Comparison of ENCODE assay signal across 19 mouse cellular contexts in the genomic region with DNA sequence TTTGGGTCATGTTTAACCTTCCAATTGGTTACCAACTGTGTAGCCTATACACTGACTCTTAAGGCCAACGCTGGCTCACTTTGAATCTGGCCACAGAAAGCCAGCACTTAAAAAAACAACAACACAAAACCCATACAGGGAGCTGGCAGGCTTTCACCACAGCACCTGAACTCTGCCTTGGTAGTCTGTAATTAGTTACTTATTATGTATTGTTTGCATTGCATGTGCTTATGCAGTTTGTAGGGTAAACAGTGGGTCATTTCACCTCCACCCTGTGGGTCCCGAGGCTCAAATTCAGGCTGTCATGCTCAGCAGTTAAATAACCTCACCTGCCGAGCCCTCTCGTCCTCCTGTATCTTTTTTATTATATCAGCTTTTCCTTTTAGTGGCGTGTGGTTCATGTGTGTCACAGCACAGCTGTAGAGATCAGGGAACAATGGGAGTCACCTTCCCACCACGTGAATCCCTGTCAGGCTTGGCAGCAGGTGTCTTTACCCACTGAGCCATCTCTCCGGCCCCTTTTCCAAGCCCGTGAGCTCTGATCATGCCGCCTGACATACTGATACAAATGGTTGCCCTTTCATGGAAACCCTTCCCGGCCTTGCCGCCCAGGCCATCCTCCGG. TPM values are rescaled to one million over a fixed set of nuclear protein-coding genes. Genes with fewer than 3 reads are reported as not detected.
DNase-seq lines count a peak whose midpoint lies in the region; ATAC-seq and TF ChIP-seq lines count a peak whose summit lies in the region.
"Had no signal": no experiment of that assay in that cellular context is flagged by ENCODE, and none has a peak within 500 bp of the region (broad histone marks: within the 10 kb centered on the region; RNA-seq: fewer than 3 reads in every experiment).

No protein-coding gene starts in this region.

- ATAC-seq in intestine, postnatal 0 days, result peak; percentile 82
- peak; percentile 69; the same call in 1 of the 2 replicates for ATAC-seq in kidney, embryonic 16.5 days (ENCODE audit: low FRiP score, low TSS enrichment)
- ATAC-seq in liver, embryonic 12.5 days, result peak; percentile 58
- peak; percentile 74 for ATAC-seq in stomach, embryonic 16.5 days (ENCODE audit: insufficient read depth, low FRiP score)
- ATAC-seq in forebrain, embryonic 13.5 days, result no peak
- ATAC-seq in midbrain, postnatal 0 days (ENCODE audit: low FRiP score), result no peak
- ATAC-seq: forebrain, embryonic 15.5 days had no signal

- H3K27me3 ChIP-seq in intestine, postnatal 0 days (replicated peaks; ENCODE audit: control insufficient read depth, insufficient read depth, low read length), result no peaks in the 10 kb centered on the region
- no peaks in the 10 kb centered on the region for H3K27me3 ChIP-seq in kidney, embryonic 16.5 days (ENCODE audit: insufficient read depth, low read length)
- H3K27me3 ChIP-seq in liver, embryonic 12.5 days (replicated peaks), result no peaks in the 10 kb centered on the region
- H3K27me3 ChIP-seq in stomach, embryonic 16.5 days (ENCODE audit: control insufficient read depth, insufficient read depth, low read length), result no peaks in the 10 kb centered on the region
- H3K27me3 ChIP-seq in forebrain, embryonic 13.5 days, result no peaks in the 10 kb centered on the region
- no peaks in the 10 kb centered on the region for H3K27me3 ChIP-seq in midbrain, postnatal 0 days (ENCODE audit: insufficient read depth, low read length)
- H3K27me3 ChIP-seq: forebrain, embryonic 15.5 days; limb, embryonic 15.5 days had no signal

- 35% methylated on average over 12 of the region's 12 CpGs for WGBS in intestine, postnatal 0 days
- 71% methylated on average over 12 of the region's 12 CpGs for WGBS in kidney, embryonic 16.5 days
- WGBS in liver, embryonic 12.5 days (ENCODE audit: insufficient replicate concordance), result 68% methylated on average over 12 of the region's 12 CpGs
- WGBS in stomach, embryonic 16.5 days, result 58% methylated on average over 12 of the region's 12 CpGs
- 82% methylated on average over 12 of the region's 12 CpGs for WGBS in forebrain, embryonic 13.5 days
- WGBS in midbrain, postnatal 0 days, result 83% methylated on average over 12 of the region's 12 CpGs

- no peak for DNase-seq in midbrain, postnatal 0 days (ENCODE audit: low spot score)
- no peak for DNase-seq in cerebellum, postnatal 25 days
- DNase-seq: adrenal gland, postnatal 25 days; cerebellum, adult 9-11 months; layer of hippocampus, adult 9-11 months; midbrain, embryonic 14.5 days; right cerebral cortex, postnatal 14 days; thymus, adult 18-20 months had no signal

- no peak for TF ChIP-seq CTCF in intestine, postnatal 0 days (IDR thresholded peaks at IDR 0.05; ENCODE audit: low read depth)
- no peak for TF ChIP-seq CTCF in midbrain, postnatal 0 days (IDR thresholded peaks at IDR 0.05)

- peaks cover 48% of the 10 kb centered on the region for H3K36me3 ChIP-seq in intestine, postnatal 0 days (ENCODE audit: control insufficient read depth, insufficient read depth)
- peaks cover 44% of the 10 kb centered on the region for H3K36me3 ChIP-seq in kidney, embryonic 16.5 days (ENCODE audit: insufficient read depth, low read length)
- H3K36me3 ChIP-seq in liver, embryonic 12.5 days, result peaks cover 55% of the 10 kb centered on the region
- peaks cover 20% of the 10 kb centered on the region for H3K36me3 ChIP-seq in stomach, embryonic 16.5 days (ENCODE audit: control insufficient read depth, insufficient read depth, low read length)
- H3K36me3 ChIP-seq in forebrain, embryonic 13.5 days (ENCODE audit: poor library complexity, severe bottlenecking), result peaks cover 52% of the 10 kb centered on the region
- H3K36me3 ChIP-seq in midbrain, postnatal 0 days (ENCODE audit: insufficient read depth, low read length), result peaks cover 39% of the 10 kb centered on the region

- peak overlapping the region; percentile 29 for H3K27ac ChIP-seq in intestine, postnatal 0 days (ENCODE audit: low read depth, low read length)
- H3K27ac ChIP-seq in kidney, embryonic 16.5 days (ENCODE audit: low read length), result peak overlapping the region; percentile 59
- peak overlapping the region; percentile 76 for H3K27ac ChIP-seq in liver, embryonic 12.5 days
- peak overlapping the region; percentile 54 for H3K27ac ChIP-seq in stomach, embryonic 16.5 days (ENCODE audit: low read length)
- no peak overlapping the region for H3K27ac ChIP-seq in forebrain, embryonic 13.5 days
- no peak overlapping the region for H3K27ac ChIP-seq in midbrain, postnatal 0 days (ENCODE audit: low read depth, low read length)
- H3K27ac ChIP-seq: forebrain, embryonic 15.5 days; limb, embryonic 15.5 days had no signal

- H3K9ac ChIP-seq in intestine, postnatal 0 days (ENCODE audit: low read depth, low read length), result no peak overlapping the region
- no peak overlapping the region for H3K9ac ChIP-seq in kidney, embryonic 16.5 days (replicated peaks; ENCODE audit: low read length)
- no peak overlapping the region for H3K9ac ChIP-seq in liver, embryonic 12.5 days
- no peak overlapping the region for H3K9ac ChIP-seq in stomach, embryonic 16.5 days (ENCODE audit: low read length)
- H3K9ac ChIP-seq in forebrain, embryonic 13.5 days, result no peak overlapping the region
- no peak overlapping the region for H3K9ac ChIP-seq in midbrain, postnatal 0 days (replicated peaks; ENCODE audit: low read length, poor library complexity, severe bottlenecking)
- H3K9ac ChIP-seq: forebrain, embryonic 15.5 days; limb, embryonic 15.5 days had no signal

- no peaks in the 10 kb centered on the region for H3K4me1 ChIP-seq in intestine, postnatal 0 days (replicated peaks; ENCODE audit: control insufficient read depth, insufficient read depth, low read length)
- H3K4me1 ChIP-seq in kidney, embryonic 16.5 days (ENCODE audit: insufficient read depth, low read length), result 0 out of 2 replicates have a peak, but pooled peaks cover 3% of the 10 kb centered on the region
- peaks cover under 1% of the 10 kb centered on the region; the same call in 1 of the 2 replicates for H3K4me1 ChIP-seq in liver, embryonic 12.5 days
- no peaks in the 10 kb centered on the region for H3K4me1 ChIP-seq in stomach, embryonic 16.5 days (ENCODE audit: control insufficient read depth, insufficient read depth, low read length)
- no peaks in the 10 kb centered on the region for H3K4me1 ChIP-seq in forebrain, embryonic 13.5 days
- H3K4me1 ChIP-seq in midbrain, postnatal 0 days (ENCODE audit: insufficient read depth, low read length), result no peaks in the 10 kb centered on the region
- H3K4me1 ChIP-seq: forebrain, embryonic 15.5 days; limb, embryonic 15.5 days had no signal

- H3K9me3 ChIP-seq in intestine, postnatal 0 days (ENCODE audit: control insufficient read depth), result no peaks in the 10 kb centered on the region
- H3K9me3 ChIP-seq in kidney, embryonic 16.5 days (ENCODE audit: low read length), result no peaks in the 10 kb centered on the region
- no peaks in the 10 kb centered on the region for H3K9me3 ChIP-seq in liver, embryonic 12.5 days (replicated peaks)
- H3K9me3 ChIP-seq in stomach, embryonic 16.5 days (replicated peaks; ENCODE audit: control insufficient read depth, low read length), result no peaks in the 10 kb centered on the region
- H3K9me3 ChIP-seq in forebrain, embryonic 13.5 days (replicated peaks), result no peaks in the 10 kb centered on the region
- H3K9me3 ChIP-seq in midbrain, postnatal 0 days (ENCODE audit: low read length), result no peaks in the 10 kb centered on the region
- H3K9me3 ChIP-seq: forebrain, embryonic 15.5 days; limb, embryonic 15.5 days had no signal

- no peak overlapping the region for H3K4me3 ChIP-seq in intestine, postnatal 0 days (ENCODE audit: low read depth, low read length)
- H3K4me3 ChIP-seq in kidney, embryonic 16.5 days (ENCODE audit: low read length), result no peak overlapping the region
- no peak overlapping the region for H3K4me3 ChIP-seq in liver, embryonic 12.5 days
- no peak overlapping the region for H3K4me3 ChIP-seq in stomach, embryonic 16.5 days (replicated peaks; ENCODE audit: low read length)
- no peak overlapping the region for H3K4me3 ChIP-seq in forebrain, embryonic 13.5 days
- H3K4me3 ChIP-seq in midbrain, postnatal 0 days (ENCODE audit: low read depth, low read length), result no peak overlapping the region
- H3K4me3 ChIP-seq: forebrain, embryonic 15.5 days; limb, embryonic 15.5 days had no signal

- 0 out of 2 replicates have a peak overlapping the region, but pooled peaks have one; percentile 25 for H3K4me2 ChIP-seq in intestine, postnatal 0 days (replicated peaks; ENCODE audit: low read depth)
- no peak overlapping the region for H3K4me2 ChIP-seq in kidney, embryonic 16.5 days (replicated peaks; ENCODE audit: low read depth, low read length)
- no peak overlapping the region for H3K4me2 ChIP-seq in liver, embryonic 12.5 days
- H3K4me2 ChIP-seq in stomach, embryonic 16.5 days (ENCODE audit: low read depth, low read length), result no peak overlapping the region
- H3K4me2 ChIP-seq in forebrain, embryonic 13.5 days, result no peak overlapping the region
- H3K4me2 ChIP-seq in midbrain, postnatal 0 days (ENCODE audit: low read depth, low read length, poor library complexity, severe bottlenecking), result no peak overlapping the region
- H3K4me2 ChIP-seq: forebrain, embryonic 15.5 days; heart, embryonic 11.5 days; limb, embryonic 15.5 days had no signal

RNA-seq across cellular contexts. Expression of a gene that starts 8.7 kb away (rescaled TPM):
- 738 and 800 TPM in 2 replicates for polyA plus RNA-seq in intestine, postnatal 0 days (2015; fragmentation: Nextera tagmentation; extraction: Ambion mirVana)
- 417 and 453 TPM in 2 replicates for polyA plus RNA-seq in kidney, embryonic 16.5 days (2015; fragmentation: Nextera tagmentation; extraction: Ambion mirVana)
- polyA plus RNA-seq in liver, embryonic 12.5 days (2016; fragmentation: Nextera tagmentation; extraction: Ambion mirVana), result 344 and 352 TPM in 2 replicates
- polyA plus RNA-seq in stomach, embryonic 16.5 days (2015; fragmentation: Nextera tagmentation; extraction: Ambion mirVana), result 380 and 381 TPM in 2 replicates
- polyA plus RNA-seq in forebrain, embryonic 13.5 days (2015; fragmentation: Nextera tagmentation; extraction: Ambion mirVana), result 214 and 228 TPM in 2 replicates
- total RNA-seq in midbrain, postnatal 0 days (2014; rRNA removed), result 189 and 214 TPM in 2 replicates
- 308 and 333 TPM in 2 replicates for polyA plus RNA-seq in midbrain, postnatal 0 days (2015; fragmentation: Nextera tagmentation; extraction: Ambion mirVana)

RNA-seq across cellular contexts. Expression of a gene that starts 8.8 kb away (rescaled TPM):
- polyA plus RNA-seq in intestine, postnatal 0 days (2015; fragmentation: Nextera tagmentation; extraction: Ambion mirVana), result 387 and 412 TPM in 2 replicates
- polyA plus RNA-seq in kidney, embryonic 16.5 days (2015; fragmentation: Nextera tagmentation; extraction: Ambion mirVana), result 232 and 245 TPM in 2 replicates
- 229 and 237 TPM in 2 replicates for polyA plus RNA-seq in liver, embryonic 12.5 days (2016; fragmentation: Nextera tagmentation; extraction: Ambion mirVana)
- 204 and 234 TPM in 2 replicates for polyA plus RNA-seq in stomach, embryonic 16.5 days (2015; fragmentation: Nextera tagmentation; extraction: Ambion mirVana)
- polyA plus RNA-seq in forebrain, embryonic 13.5 days (2015; fragmentation: Nextera tagmentation; extraction: Ambion mirVana), result 374 and 437 TPM in 2 replicates
- 185 and 193 TPM in 2 replicates for total RNA-seq in midbrain, postnatal 0 days (2014; rRNA removed)
- 404 and 419 TPM in 2 replicates for polyA plus RNA-seq in midbrain, postnatal 0 days (2015; fragmentation: Nextera tagmentation; extraction: Ambion mirVana)

RNA-seq across cellular contexts. Expression of a gene that starts 22.2 kb away (rescaled TPM):
- 0.88 and 1.6 TPM in 2 replicates for polyA plus RNA-seq in intestine, postnatal 0 days (2015; fragmentation: Nextera tagmentation; extraction: Ambion mirVana)
- 4.9 and 5.3 TPM in 2 replicates for polyA plus RNA-seq in kidney, embryonic 16.5 days (2015; fragmentation: Nextera tagmentation; extraction: Ambion mirVana)
- polyA plus RNA-seq in liver, embryonic 12.5 days (2016; fragmentation: Nextera tagmentation; extraction: Ambion mirVana), result 1.9 and 2.4 TPM in 2 replicates
- 3.7 and 3.9 TPM in 2 replicates for polyA plus RNA-seq in stomach, embryonic 16.5 days (2015; fragmentation: Nextera tagmentation; extraction: Ambion mirVana)
- polyA plus RNA-seq in forebrain, embryonic 13.5 days (2015; fragmentation: Nextera tagmentation; extraction: Ambion mirVana), result 5.0 and 6.0 TPM in 2 replicates
- total RNA-seq in midbrain, postnatal 0 days (2014; rRNA removed), result 1.3 and 15.0 TPM in 2 replicates
- 3.3 and 6.1 TPM in 2 replicates for polyA plus RNA-seq in midbrain, postnatal 0 days (2015; fragmentation: Nextera tagmentation; extraction: Ambion mirVana)

RNA-seq across cellular contexts. Expression of a gene that starts 22.4 kb away (rescaled TPM):
- 13.9 and 14.6 TPM in 2 replicates for polyA plus RNA-seq in intestine, postnatal 0 days (2015; fragmentation: Nextera tagmentation; extraction: Ambion mirVana)
- 17.0 and 17.9 TPM in 2 replicates for polyA plus RNA-seq in kidney, embryonic 16.5 days (2015; fragmentation: Nextera tagmentation; extraction: Ambion mirVana)
- 12.5 and 13.1 TPM in 2 replicates for polyA plus RNA-seq in liver, embryonic 12.5 days (2016; fragmentation: Nextera tagmentation; extraction: Ambion mirVana)
- 15.5 and 18.2 TPM in 2 replicates for polyA plus RNA-seq in stomach, embryonic 16.5 days (2015; fragmentation: Nextera tagmentation; extraction: Ambion mirVana)
- 22.4 and 26.1 TPM in 2 replicates for polyA plus RNA-seq in forebrain, embryonic 13.5 days (2015; fragmentation: Nextera tagmentation; extraction: Ambion mirVana)
- total RNA-seq in midbrain, postnatal 0 days (2014; rRNA removed), result 10.9 and 19.3 TPM in 2 replicates
- polyA plus RNA-seq in midbrain, postnatal 0 days (2015; fragmentation: Nextera tagmentation; extraction: Ambion mirVana), result 18.7 and 22.5 TPM in 2 replicates

RNA-seq across cellular contexts. Expression of a gene that starts 33.8 kb away (rescaled TPM):
- 0.43 and 0.65 TPM in 2 replicates for polyA plus RNA-seq in intestine, postnatal 0 days (2015; fragmentation: Nextera tagmentation; extraction: Ambion mirVana)
- polyA plus RNA-seq in kidney, embryonic 16.5 days (2015; fragmentation: Nextera tagmentation; extraction: Ambion mirVana), result not detected in 2 replicates
- not detected in 2 replicates for polyA plus RNA-seq in liver, embryonic 12.5 days (2016; fragmentation: Nextera tagmentation; extraction: Ambion mirVana)
- polyA plus RNA-seq in stomach, embryonic 16.5 days (2015; fragmentation: Nextera tagmentation; extraction: Ambion mirVana), result 0.13 TPM in 1 of 2 replicates, not detected in the other
- polyA plus RNA-seq in forebrain, embryonic 13.5 days (2015; fragmentation: Nextera tagmentation; extraction: Ambion mirVana), result 0.18 TPM in 1 of 2 replicates, not detected in the other
- total RNA-seq in midbrain, postnatal 0 days (2014; rRNA removed), result not detected in 2 replicates
- polyA plus RNA-seq in midbrain, postnatal 0 days (2015; fragmentation: Nextera tagmentation; extraction: Ambion mirVana), result not detected in 2 replicates
- total RNA-seq: adrenal gland, postnatal 25 days; gastrocnemius, adult 8-10 months; heart, postnatal 25 days; left cerebral cortex, postnatal 14 days had no signal
- polyA plus RNA-seq: heart, embryonic 11.5 days; limb, embryonic 15.5 days had no signal

Comparison
In these comparisons a context has a peak if more than half of its experiments do, and no peak if none do; other contexts are left out.
1. ATAC-seq: peak in intestine, postnatal 0 days (single experiment), kidney, embryonic 16.5 days (single experiment), liver, embryonic 12.5 days (single experiment) and stomach, embryonic 16.5 days (single experiment); none in forebrain, embryonic 13.5 days (single experiment) and midbrain, postnatal 0 days (single experiment).
2. H3K27ac ChIP-seq: peak in intestine, postnatal 0 days (single experiment), kidney, embryonic 16.5 days (single experiment), liver, embryonic 12.5 days (single experiment) and stomach, embryonic 16.5 days (single experiment); none in forebrain, embryonic 13.5 days (single experiment) and midbrain, postnatal 0 days (single experiment).